Mouse (Mus musculus): ENCODE results near the gene Gm20696.

- no peak for TF ChIP-seq POLR2A (IDR thresholded peaks at IDR 0.05; ENCODE audit: low read depth, low read length)
- no peak for TF ChIP-seq NRF1 (IDR thresholded peaks at IDR 0.05; ENCODE audit: low read depth, low read length)
- no peak for TF ChIP-seq IRF4 (IDR thresholded peaks at IDR 0.05; ENCODE audit: low read depth, low read length)
- TF ChIP-seq SIN3A (IDR thresholded peaks at IDR 0.05; ENCODE audit: low read length) = no peak
- no peak for TF ChIP-seq CTCF (conservative IDR thresholded peaks at IDR 0.05 in 1 of 2, IDR thresholded peaks at IDR 0.05 in 1 of 2; ENCODE audit: low read depth in 2 of 2, low read length in 2 of 2)
- TF ChIP-seq PAX5 (IDR thresholded peaks at IDR 0.05; ENCODE audit: low read length) = no peak
- TF ChIP-seq CHD1 (IDR thresholded peaks at IDR 0.05; ENCODE audit: low read depth, low read length) = no peak
- TF ChIP-seq UBTF (IDR thresholded peaks at IDR 0.05; ENCODE audit: low read depth, low read length) = no peak
- TF ChIP-seq MEF2A (IDR thresholded peaks at IDR 0.05; ENCODE audit: borderline replicate concordance, low read depth, low read length) = no peak
- TF ChIP-seq ZKSCAN1 (IDR thresholded peaks at IDR 0.05; ENCODE audit: borderline replicate concordance, low read depth, low read length) = no peak
Observed at GRCm38 (mm10) chr6:99458775-99459174, 207.8 kb downstream of the Gm20696 start.
